Mouse (Mus musculus): ENCODE results near the gene Acot3. TPM values are rescaled to one million over a fixed set of nuclear protein-coding genes. Genes with fewer than 3 reads are reported as not detected.
A peak's percentile ranks its signal among the peaks of the same experiment; 100 is the strongest.

Acot3 gene
- polyA plus RNA-seq, 1 experiment: not detected

DNA sequence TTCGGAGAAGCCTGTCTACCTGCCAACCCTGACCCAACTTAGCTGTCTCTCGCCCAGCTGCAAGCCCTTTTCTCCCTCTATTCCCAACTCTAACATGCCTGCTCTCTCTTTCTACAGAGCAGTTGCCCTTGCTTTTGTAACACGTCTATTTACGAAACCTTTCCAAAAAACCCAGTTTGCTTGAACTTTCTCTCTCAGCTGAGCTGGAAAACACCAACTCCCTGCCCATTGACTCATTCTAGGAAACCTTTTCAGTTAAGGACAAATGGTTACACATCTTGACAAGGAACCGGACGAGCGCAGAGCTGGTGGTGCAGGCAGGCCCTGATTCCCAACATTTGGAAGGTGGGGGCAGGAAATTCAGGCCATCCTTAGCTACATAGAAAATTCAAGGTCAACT, 665 bp downstream of the Acot3 start:
- H3K4me3 ChIP-seq (ENCODE audit: low read depth, low read length): no peak overlapping the region
- H3K27ac ChIP-seq (ENCODE audit: insufficient read depth, low read length): no peak overlapping the region
- peaks cover 10% of the 10 kb centered on the region; the same call in 1 of the 2 replicates for H3K9me3 ChIP-seq (replicated peaks; ENCODE audit: control insufficient read depth, insufficient read depth, low read length, poor library complexity, severe bottlenecking)
- H3K4me1 ChIP-seq (ENCODE audit: control insufficient read depth, insufficient read depth, low read length): peaks cover 1% of the 10 kb centered on the region
- H3K27me3 ChIP-seq (ENCODE audit: control insufficient read depth, insufficient read depth, low read length, poor library complexity, severe bottlenecking): no peaks in the 10 kb centered on the region; the same call in 1 of the 2 replicates
- 0 out of 2 replicates have a peak overlapping the region, but pooled peaks have one; percentile 7 for H3K9ac ChIP-seq (ENCODE audit: low read depth, poor library complexity, severe bottlenecking)
- TF ChIP-seq EP300 (IDR thresholded peaks at IDR 0.05; ENCODE audit: insufficient read depth, low read depth, low read length) (no peak), POLR2A (IDR thresholded peaks at IDR 0.05; ENCODE audit: insufficient read depth, low read length) (no peak), CTCF (IDR thresholded peaks at IDR 0.05; ENCODE audit: low read depth, low read length) (no peak)
- H3K36me3 ChIP-seq (ENCODE audit: control insufficient read depth, insufficient read depth, low read length, poor library complexity, severe bottlenecking): no peaks in the 10 kb centered on the region

DNA sequence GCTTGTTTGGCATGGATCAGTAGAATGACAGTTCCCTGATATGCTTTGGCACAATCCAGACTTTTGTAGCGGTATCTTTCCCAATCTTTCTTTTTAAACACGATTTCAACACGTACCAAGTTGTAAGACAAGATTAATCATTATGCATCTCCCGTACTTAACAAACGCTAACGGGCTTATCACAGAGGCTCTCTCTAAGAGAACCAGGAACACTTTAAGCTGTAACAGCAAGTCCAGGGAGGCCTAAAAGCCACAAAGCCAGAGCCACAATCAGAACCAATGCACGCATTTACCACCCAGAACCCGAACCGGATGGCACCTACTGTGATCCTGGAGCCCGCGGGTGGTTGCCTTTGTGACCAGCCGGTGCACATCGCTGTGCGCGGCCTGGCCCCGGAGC, 1.2 kb downstream of the Acot3 start:
- Histone ChIP-seq H3K9ac (ENCODE audit: low read depth, poor library complexity, severe bottlenecking) (peak overlapping the region; percentile 48; the same call in 1 of the 2 replicates), H3K27ac (ENCODE audit: insufficient read depth, low read length) (no peak overlapping the region), H3K27me3 (ENCODE audit: control insufficient read depth, insufficient read depth, low read length, poor library complexity, severe bottlenecking) (no peaks in the 10 kb centered on the region; the same call in 1 of the 2 replicates), H3K4me1 (ENCODE audit: control insufficient read depth, insufficient read depth, low read length) (peaks cover 1% of the 10 kb centered on the region), H3K9me3 (replicated peaks; ENCODE audit: control insufficient read depth, insufficient read depth, low read length, poor library complexity, severe bottlenecking) (peaks cover 8% of the 10 kb centered on the region; the same call in 1 of the 2 replicates), H3K4me3 (ENCODE audit: low read depth, low read length) (peak overlapping the region; percentile 49), H3K36me3 (ENCODE audit: control insufficient read depth, insufficient read depth, low read length, poor library complexity, severe bottlenecking) (no peaks in the 10 kb centered on the region)
- TF ChIP-seq CTCF (IDR thresholded peaks at IDR 0.05; ENCODE audit: low read depth, low read length): no peak
- TF ChIP-seq POLR2A (IDR thresholded peaks at IDR 0.05; ENCODE audit: insufficient read depth, low read length): no peak
- no peak for TF ChIP-seq EP300 (IDR thresholded peaks at IDR 0.05; ENCODE audit: insufficient read depth, low read depth, low read length)

- no peaks in the 10 kb centered on the region; the same call in 1 of the 2 replicates for H3K27me3 ChIP-seq (ENCODE audit: control insufficient read depth, insufficient read depth, low read length, poor library complexity, severe bottlenecking)
- peak overlapping the region; percentile 48 for H3K9ac ChIP-seq (ENCODE audit: low read depth, poor library complexity, severe bottlenecking)
- peaks cover 1% of the 10 kb centered on the region for H3K4me1 ChIP-seq (ENCODE audit: control insufficient read depth, insufficient read depth, low read length)
- TF ChIP-seq POLR2A (IDR thresholded peaks at IDR 0.05; ENCODE audit: insufficient read depth, low read length) (no peak), CTCF (IDR thresholded peaks at IDR 0.05; ENCODE audit: low read depth, low read length) (no peak), EP300 (IDR thresholded peaks at IDR 0.05; ENCODE audit: insufficient read depth, low read depth, low read length) (no peak)
- peak overlapping the region; percentile 59 for H3K4me3 ChIP-seq (ENCODE audit: low read depth, low read length)
- H3K36me3 ChIP-seq (ENCODE audit: control insufficient read depth, insufficient read depth, low read length, poor library complexity, severe bottlenecking): no peaks in the 10 kb centered on the region
- peaks cover 3% of the 10 kb centered on the region; the same call in 1 of the 2 replicates for H3K9me3 ChIP-seq (replicated peaks; ENCODE audit: control insufficient read depth, insufficient read depth, low read length, poor library complexity, severe bottlenecking)
- no peak overlapping the region for H3K27ac ChIP-seq (ENCODE audit: insufficient read depth, low read length)
Observed at GRCm38 (mm10) chr12:84053679-84054391, 1.9 kb downstream of the Acot3 start.

- TF ChIP-seq POLR2A (IDR thresholded peaks at IDR 0.05; ENCODE audit: insufficient read depth, low read length) (no peak), CTCF (IDR thresholded peaks at IDR 0.05; ENCODE audit: low read depth, low read length) (no peak)
- H3K4me1 ChIP-seq (ENCODE audit: control insufficient read depth, insufficient read depth, low read length): no peaks in the 10 kb centered on the region
Observed at GRCm38 (mm10) chr12:84060946-84061345, 9.0 kb downstream of the Acot3 start.

GRCm38 (mm10) chr12:84062336-84062735, 10.4 kb downstream of the Acot3 start:
- Histone ChIP-seq H3K9me3 (replicated peaks; ENCODE audit: control insufficient read depth, insufficient read depth, low read length, poor library complexity, severe bottlenecking) (no peaks in the 10 kb centered on the region), H3K27ac (ENCODE audit: insufficient read depth, low read length) (no peak overlapping the region), H3K27me3 (ENCODE audit: control insufficient read depth, insufficient read depth, low read length, poor library complexity, severe bottlenecking) (no peaks in the 10 kb centered on the region; the same call in 1 of the 2 replicates), H3K36me3 (ENCODE audit: control insufficient read depth, insufficient read depth, low read length, poor library complexity, severe bottlenecking) (no peaks in the 10 kb centered on the region), H3K4me3 (ENCODE audit: low read depth, low read length) (no peak overlapping the region), H3K4me1 (ENCODE audit: control insufficient read depth, insufficient read depth, low read length) (no peaks in the 10 kb centered on the region), H3K9ac (ENCODE audit: low read depth, poor library complexity, severe bottlenecking) (no peak overlapping the region)
- TF ChIP-seq EP300 (IDR thresholded peaks at IDR 0.05; ENCODE audit: insufficient read depth, low read depth, low read length): 0 out of 2 replicates have a peak, but pooled peaks have one; percentile 15
- no peak for TF ChIP-seq CTCF (IDR thresholded peaks at IDR 0.05; ENCODE audit: low read depth, low read length)
- TF ChIP-seq POLR2A (IDR thresholded peaks at IDR 0.05; ENCODE audit: insufficient read depth, low read length): no peak

More at GRCm38 (mm10) chr12:84060946-84061345, 9.0 kb downstream of the Acot3 start:
- no peak overlapping the region for H3K4me3 ChIP-seq (ENCODE audit: low read depth, low read length)
- H3K27ac ChIP-seq (ENCODE audit: insufficient read depth, low read length): no peak overlapping the region
- no peak overlapping the region for H3K9ac ChIP-seq (ENCODE audit: low read depth, poor library complexity, severe bottlenecking)
- no peaks in the 10 kb centered on the region for H3K9me3 ChIP-seq (replicated peaks; ENCODE audit: control insufficient read depth, insufficient read depth, low read length, poor library complexity, severe bottlenecking)
- H3K36me3 ChIP-seq (ENCODE audit: control insufficient read depth, insufficient read depth, low read length, poor library complexity, severe bottlenecking): no peaks in the 10 kb centered on the region
- no peaks in the 10 kb centered on the region for H3K27me3 ChIP-seq (ENCODE audit: control insufficient read depth, insufficient read depth, low read length, poor library complexity, severe bottlenecking)

GRCm38 (mm10) chr12:84063228-84063627, 11.3 kb downstream of the Acot3 start:
- Histone ChIP-seq H3K36me3 (ENCODE audit: control insufficient read depth, insufficient read depth, low read length, poor library complexity, severe bottlenecking) (no peaks in the 10 kb centered on the region), H3K27ac (ENCODE audit: insufficient read depth, low read length) (no peak overlapping the region), H3K4me3 (ENCODE audit: low read depth, low read length) (no peak overlapping the region), H3K9ac (ENCODE audit: low read depth, poor library complexity, severe bottlenecking) (no peak overlapping the region), H3K27me3 (ENCODE audit: control insufficient read depth, insufficient read depth, low read length, poor library complexity, severe bottlenecking) (no peaks in the 10 kb centered on the region; the same call in 1 of the 2 replicates), H3K4me1 (ENCODE audit: control insufficient read depth, insufficient read depth, low read length) (no peaks in the 10 kb centered on the region), H3K9me3 (replicated peaks; ENCODE audit: control insufficient read depth, insufficient read depth, low read length, poor library complexity, severe bottlenecking) (no peaks in the 10 kb centered on the region)
- TF ChIP-seq CTCF (IDR thresholded peaks at IDR 0.05; ENCODE audit: low read depth, low read length): peak; percentile 92
- no peak for TF ChIP-seq POLR2A (IDR thresholded peaks at IDR 0.05; ENCODE audit: insufficient read depth, low read length)
- no peak for TF ChIP-seq EP300 (IDR thresholded peaks at IDR 0.05; ENCODE audit: insufficient read depth, low read depth, low read length)

Measured in ES-Bruce4 (cell line).